Mouse (Mus musculus) testis, adult 2 months (tissue): ENCODE results near the gene Dnm1.

ENCODE experiments used
- CTCF ChIP-seq: fragments of 200-500 bp; IDR thresholded peaks from 2 replicates; pipeline ENCODE4 v1.5.1; 2012; ENCODE audit warnings: low read depth, mild to moderate bottlenecking, inconsistent platforms, low read length, moderate library complexity; ENCODE audit not compliant: control insufficient read depth, insufficient read depth, insufficient replicate concordance
- POLR2A ChIP-seq: fragments of 200-500 bp; IDR thresholded peaks from 2 replicates; pipeline ENCODE4 v1.6.1; 2012; ENCODE audit warnings: low read depth, mild to moderate bottlenecking, inconsistent platforms, low read length, moderate library complexity; ENCODE audit not compliant: control insufficient read depth

GRCm38 (mm10) chr2:32289578-32289977, 63.6 kb downstream of the Dnm1 start:
- no peak for TF ChIP-seq CTCF
- no peak for TF ChIP-seq POLR2A
